Mouse (Mus musculus): ENCODE results near the gene Kalrn. TPM values are rescaled to one million over a fixed set of nuclear protein-coding genes. Genes with fewer than 3 reads are reported as not detected.

Gene Kalrn
- polyA plus RNA-seq, 1 experiment from 2014 or later: 16.6 TPM

DNA sequence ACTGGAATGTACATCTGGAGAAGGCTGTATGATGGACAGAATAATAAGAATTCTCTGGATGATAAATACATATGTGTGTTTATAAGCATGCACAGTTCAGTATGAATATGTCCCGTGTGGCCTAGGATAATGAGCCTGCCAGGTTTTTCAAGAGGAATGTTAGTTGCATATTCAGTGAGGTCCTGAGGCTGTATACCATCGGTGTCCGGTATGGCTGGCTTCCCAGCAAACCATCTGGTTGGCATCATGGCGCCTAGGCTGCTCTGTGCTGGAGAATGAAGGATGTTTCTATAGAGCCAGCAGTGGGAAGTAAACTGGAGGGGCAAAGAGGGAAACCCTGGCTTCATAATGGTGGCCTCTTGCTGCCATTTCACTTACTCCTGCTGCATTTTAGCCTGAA is 510.0 kb downstream of the Kalrn start:
- Histone ChIP-seq H3K9me3 (no peaks in the 10 kb centered on the region), H3K27me3 (ENCODE audit: insufficient read depth, poor library complexity, severe bottlenecking) (no peaks in the 10 kb centered on the region), H3K4me3 (no peak overlapping the region), H3K27ac (no peak overlapping the region), H3K4me1 (replicated peaks) (no peaks in the 10 kb centered on the region), H3K36me3 (0 out of 2 replicates have a peak, but pooled peaks cover 6% of the 10 kb centered on the region)
- DNase-seq (ENCODE audit: low spot score): no peak
- 90% methylated on average over 4 of the region's 4 CpGs for WGBS

DNA sequence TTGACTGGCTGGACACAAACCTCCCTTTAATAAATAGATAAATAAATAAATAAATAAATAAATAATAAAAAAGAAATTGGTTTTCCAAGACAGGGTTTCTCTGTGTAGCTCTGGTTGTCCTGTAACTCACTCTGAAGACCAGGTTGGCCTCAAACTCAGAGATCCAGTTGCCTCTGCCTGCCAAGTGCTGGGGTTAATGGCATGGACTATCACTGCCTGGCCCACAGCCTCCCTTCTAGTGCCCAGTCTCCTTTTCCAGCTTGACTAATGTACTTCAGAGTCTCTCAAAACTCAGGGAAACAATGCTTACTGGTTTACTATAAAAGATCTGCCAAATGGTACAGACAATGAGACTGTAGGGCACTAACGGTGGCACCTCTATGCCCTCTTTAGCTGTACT is 511.7 kb downstream of the Kalrn start:
- no peak overlapping the region for H3K4me3 ChIP-seq
- 96% methylated on average over 1 of the region's 1 CpGs for WGBS
- no peaks in the 10 kb centered on the region for H3K9me3 ChIP-seq
- DNase-seq (ENCODE audit: low spot score): no peak
- H3K27ac ChIP-seq: no peak overlapping the region
- H3K4me1 ChIP-seq (replicated peaks): no peaks in the 10 kb centered on the region
- no peaks in the 10 kb centered on the region for H3K27me3 ChIP-seq (ENCODE audit: insufficient read depth, poor library complexity, severe bottlenecking)
- H3K36me3 ChIP-seq: 0 out of 2 replicates have a peak, but pooled peaks cover 6% of the 10 kb centered on the region

DNA sequence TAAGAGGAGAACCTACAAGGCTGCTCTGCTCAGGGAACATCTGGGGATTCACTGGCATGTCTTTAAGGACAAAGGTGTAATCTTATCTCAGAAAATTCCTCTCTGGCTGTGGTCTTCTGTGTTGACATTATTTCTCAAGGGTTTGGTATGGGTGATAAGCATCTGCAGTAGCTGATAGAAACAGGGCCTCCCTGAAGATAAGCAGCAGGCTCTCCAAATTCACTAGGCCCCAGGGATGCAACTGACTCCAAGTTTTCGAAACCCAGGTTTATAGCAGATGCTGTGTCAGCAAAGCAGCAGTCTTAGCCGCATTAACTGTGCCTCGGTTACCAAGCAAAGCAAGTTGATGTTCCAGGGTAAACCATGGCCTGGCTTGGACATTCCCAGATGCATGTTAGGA is 514.7 kb downstream of the Kalrn start:
- H3K4me1 ChIP-seq (replicated peaks): peaks cover 4% of the 10 kb centered on the region; the same call in 1 of the 2 replicates
- H3K36me3 ChIP-seq: peaks cover 13% of the 10 kb centered on the region
- H3K27ac ChIP-seq: no peak overlapping the region
- no peaks in the 10 kb centered on the region for H3K9me3 ChIP-seq
- no peak for DNase-seq (ENCODE audit: low spot score)
- no peak overlapping the region for H3K4me3 ChIP-seq
- no peaks in the 10 kb centered on the region for H3K27me3 ChIP-seq (ENCODE audit: insufficient read depth, poor library complexity, severe bottlenecking)
- 75% methylated on average over 3 of the region's 3 CpGs for WGBS

DNA sequence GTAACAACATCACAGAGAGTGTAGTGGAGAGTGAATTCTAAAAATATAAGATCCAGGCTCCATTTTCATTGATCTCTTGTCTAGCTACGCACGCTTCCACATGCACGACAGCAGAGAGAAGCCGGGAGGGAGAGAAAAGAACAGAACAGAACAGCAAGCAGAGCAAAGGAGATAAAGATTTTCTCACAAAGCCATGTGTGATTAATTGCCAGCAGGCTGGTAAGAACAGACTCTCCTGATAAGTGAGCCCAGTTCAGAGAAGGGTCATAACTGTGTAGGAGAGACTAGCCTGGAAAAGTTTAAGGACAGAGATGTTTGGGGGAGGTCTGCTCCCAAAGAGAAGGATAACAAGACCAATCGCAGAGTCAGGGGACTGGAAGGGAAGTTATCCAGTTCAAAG is 515.9 kb downstream of the Kalrn start:
- no peaks in the 10 kb centered on the region for H3K9me3 ChIP-seq
- peaks cover 25% of the 10 kb centered on the region for H3K36me3 ChIP-seq
- no peak overlapping the region for H3K4me3 ChIP-seq
- 75% methylated on average over 5 of the region's 5 CpGs for WGBS
- no peak overlapping the region for H3K27ac ChIP-seq
- H3K4me1 ChIP-seq (replicated peaks): peaks cover 4% of the 10 kb centered on the region; the same call in 1 of the 2 replicates
- DNase-seq (ENCODE audit: low spot score): no peak
- H3K27me3 ChIP-seq (ENCODE audit: insufficient read depth, poor library complexity, severe bottlenecking): no peaks in the 10 kb centered on the region

DNA sequence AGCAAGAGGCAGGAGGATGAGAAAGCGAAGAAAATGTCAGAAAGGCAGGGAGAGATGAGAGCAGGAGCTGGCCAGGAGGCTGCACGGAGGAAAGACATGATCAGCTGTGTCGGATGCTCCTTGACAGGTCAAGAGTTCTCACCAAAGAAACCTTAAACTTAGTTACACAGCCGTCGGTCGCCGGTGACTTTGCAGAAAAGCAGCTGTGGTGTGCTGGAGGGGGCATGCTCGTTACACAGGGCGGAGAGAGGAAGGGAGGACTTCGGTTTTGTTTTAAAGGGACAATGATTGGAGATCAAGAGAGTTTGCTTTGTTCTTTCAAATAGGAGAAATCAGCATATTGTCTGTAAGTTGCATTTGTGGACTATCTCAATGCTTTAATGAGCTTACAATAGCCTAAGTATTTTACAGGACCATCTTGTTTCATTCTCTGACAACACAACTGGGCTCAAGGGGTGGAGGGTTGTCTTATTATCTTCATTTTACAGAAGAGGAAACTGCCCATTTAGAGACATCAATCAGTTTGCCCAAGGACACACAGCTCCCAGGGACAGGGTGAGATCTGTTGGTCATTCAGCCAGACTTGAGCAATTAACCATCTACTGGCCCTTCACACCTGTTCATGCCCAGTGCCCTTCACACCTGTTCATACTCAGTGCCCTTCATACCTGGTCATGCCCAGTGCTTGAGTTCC is 516.8 kb downstream of the Kalrn start:
- no peak for DNase-seq (ENCODE audit: low spot score)
- Histone ChIP-seq H3K9me3 (no peaks in the 10 kb centered on the region), H3K4me3 (no peak overlapping the region), H3K27me3 (ENCODE audit: insufficient read depth, poor library complexity, severe bottlenecking) (no peaks in the 10 kb centered on the region), H3K36me3 (peaks cover 27% of the 10 kb centered on the region), H3K27ac (no peak overlapping the region), H3K4me1 (replicated peaks) (peaks cover 4% of the 10 kb centered on the region; the same call in 1 of the 2 replicates)
- 65% methylated on average over 10 of the region's 10 CpGs for whole genome bisulfite sequencing

DNA sequence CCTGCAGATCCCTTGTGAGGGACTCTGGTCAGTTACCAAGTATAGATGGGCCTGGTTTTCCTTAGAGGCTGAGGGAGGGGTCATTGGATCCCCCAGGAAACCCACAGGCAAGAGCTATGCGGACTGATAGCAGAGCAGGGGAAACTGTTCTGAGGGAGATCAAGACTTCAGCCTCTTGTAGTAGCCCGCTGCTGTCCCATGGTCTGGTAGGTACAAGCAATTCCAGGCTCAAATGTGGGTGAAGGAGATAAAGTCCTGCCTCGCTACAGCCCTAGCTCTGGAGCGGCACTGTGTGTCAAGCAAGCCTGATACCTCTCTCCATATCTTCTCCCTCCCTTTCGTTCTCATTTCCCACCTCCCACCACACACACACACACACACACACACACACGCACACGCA is 523.2 kb downstream of the Kalrn start:
- peak overlapping the region; percentile 67 for H3K27ac ChIP-seq
- 90% methylated on average over 7 of the region's 7 CpGs for WGBS
- no peak overlapping the region for H3K4me3 ChIP-seq
- no peak for DNase-seq (ENCODE audit: low spot score)
- H3K36me3 ChIP-seq: peaks cover 39% of the 10 kb centered on the region
- H3K4me1 ChIP-seq (replicated peaks): peaks cover 12% of the 10 kb centered on the region
- H3K27me3 ChIP-seq (ENCODE audit: insufficient read depth, poor library complexity, severe bottlenecking): no peaks in the 10 kb centered on the region
- H3K9me3 ChIP-seq: no peaks in the 10 kb centered on the region

DNA sequence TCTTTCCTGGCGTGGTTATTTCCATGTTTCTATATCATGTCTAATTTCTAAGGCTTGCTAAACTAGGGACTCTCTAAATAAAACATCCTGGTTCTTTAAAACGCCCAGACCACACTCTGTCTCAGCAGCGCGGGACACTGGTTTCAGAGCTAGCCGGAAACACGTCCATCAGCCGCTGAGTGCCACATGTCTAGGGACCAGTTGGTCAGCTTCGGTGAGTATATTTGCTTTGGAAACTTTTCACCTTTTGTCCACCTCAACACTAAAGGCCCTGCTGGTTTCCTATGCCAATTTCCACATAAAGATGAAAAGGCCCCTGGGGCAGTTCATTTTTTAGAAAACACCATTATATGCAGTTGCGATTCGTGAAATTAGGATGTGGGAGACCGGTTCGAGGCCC is 524.0 kb downstream of the Kalrn start:
- H3K27ac ChIP-seq: no peak overlapping the region
- WGBS: 95% methylated on average over 12 of the region's 12 CpGs
- H3K9me3 ChIP-seq: no peaks in the 10 kb centered on the region
- DNase-seq (ENCODE audit: low spot score): no peak
- H3K4me1 ChIP-seq (replicated peaks): peaks cover 12% of the 10 kb centered on the region
- H3K36me3 ChIP-seq: peaks cover 35% of the 10 kb centered on the region
- H3K27me3 ChIP-seq (ENCODE audit: insufficient read depth, poor library complexity, severe bottlenecking): no peaks in the 10 kb centered on the region
- no peak overlapping the region for H3K4me3 ChIP-seq

DNA sequence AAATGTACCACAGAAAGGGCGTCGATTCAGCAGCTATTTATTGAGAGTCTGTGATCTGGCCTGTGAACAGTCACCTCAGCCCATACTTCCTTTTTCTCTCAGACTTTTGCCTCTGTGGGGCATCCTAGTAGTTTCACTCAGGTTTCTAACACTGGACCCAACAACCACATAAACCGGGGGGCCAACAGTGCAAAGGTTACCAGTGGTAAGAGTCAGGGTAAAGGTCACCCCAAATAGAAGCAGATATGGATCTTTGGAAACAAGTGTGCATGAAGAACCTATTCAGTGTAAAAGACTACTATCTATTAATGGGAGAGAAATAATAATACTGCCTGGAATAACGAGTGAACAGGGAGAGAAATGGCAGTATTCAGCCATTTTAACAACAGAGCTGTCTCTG is 525.1 kb downstream of the Kalrn start:
- Histone ChIP-seq H3K36me3 (peaks cover 24% of the 10 kb centered on the region), H3K4me3 (no peak overlapping the region), H3K9me3 (no peaks in the 10 kb centered on the region), H3K27me3 (ENCODE audit: insufficient read depth, poor library complexity, severe bottlenecking) (no peaks in the 10 kb centered on the region), H3K27ac (no peak overlapping the region), H3K4me1 (replicated peaks) (peaks cover 12% of the 10 kb centered on the region)
- no peak for DNase-seq (ENCODE audit: low spot score)
- 85% methylated on average over 4 of the region's 4 CpGs for WGBS

DNA sequence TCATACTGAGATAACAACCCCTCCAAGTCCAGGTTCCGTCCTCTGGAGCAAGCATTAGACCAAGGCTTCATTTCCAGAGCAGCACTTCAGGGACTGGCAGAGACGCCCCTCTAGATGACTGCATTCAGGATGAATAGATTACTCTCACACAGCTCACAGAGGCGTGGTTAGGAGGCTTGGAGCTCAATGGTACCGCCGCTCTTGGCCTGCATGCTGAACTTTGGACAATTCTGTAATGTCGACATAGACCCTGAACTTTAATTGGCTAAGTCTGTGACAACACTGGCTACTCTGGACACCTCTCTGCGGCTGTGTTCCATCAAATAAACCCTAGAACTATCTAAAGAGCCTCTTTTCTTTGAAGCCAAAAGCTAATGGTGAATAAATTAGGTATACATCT is 525.8 kb downstream of the Kalrn start:
- peaks cover 20% of the 10 kb centered on the region for H3K36me3 ChIP-seq
- H3K27ac ChIP-seq: no peak overlapping the region
- no peaks in the 10 kb centered on the region for H3K27me3 ChIP-seq (ENCODE audit: insufficient read depth, poor library complexity, severe bottlenecking)
- no peaks in the 10 kb centered on the region for H3K9me3 ChIP-seq
- no peak overlapping the region for H3K4me3 ChIP-seq
- peaks cover 12% of the 10 kb centered on the region for H3K4me1 ChIP-seq (replicated peaks)
- DNase-seq (ENCODE audit: low spot score): no peak
- WGBS: 80% methylated on average over 7 of the region's 7 CpGs

DNA sequence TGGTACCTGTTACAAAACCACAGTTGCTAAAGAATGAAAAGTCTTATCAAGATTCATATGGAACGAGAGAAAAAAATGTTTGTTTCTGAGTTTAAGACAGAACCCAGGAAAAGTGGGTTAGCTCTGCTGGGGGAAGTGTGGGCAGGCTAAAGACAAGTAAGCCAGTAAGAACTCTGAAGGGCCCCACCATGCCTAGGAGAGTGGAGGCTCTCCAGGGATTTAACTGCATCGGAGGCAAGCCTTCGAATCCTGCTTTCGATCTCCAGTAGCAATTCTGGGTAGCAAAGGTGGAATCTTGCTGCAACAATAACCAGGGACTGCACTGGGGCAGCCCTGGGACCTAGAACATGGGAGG is 526.3 kb downstream of the Kalrn start:
- H3K9me3 ChIP-seq: no peaks in the 10 kb centered on the region
- no peaks in the 10 kb centered on the region for H3K27me3 ChIP-seq (ENCODE audit: insufficient read depth, poor library complexity, severe bottlenecking)
- 92% methylated on average over 4 of the region's 4 CpGs for WGBS
- no peak overlapping the region for H3K4me3 ChIP-seq
- H3K36me3 ChIP-seq: peaks cover 21% of the 10 kb centered on the region
- H3K4me1 ChIP-seq (replicated peaks): peaks cover 12% of the 10 kb centered on the region
- H3K27ac ChIP-seq: no peak overlapping the region
- DNase-seq (ENCODE audit: low spot score): no peak

DNA sequence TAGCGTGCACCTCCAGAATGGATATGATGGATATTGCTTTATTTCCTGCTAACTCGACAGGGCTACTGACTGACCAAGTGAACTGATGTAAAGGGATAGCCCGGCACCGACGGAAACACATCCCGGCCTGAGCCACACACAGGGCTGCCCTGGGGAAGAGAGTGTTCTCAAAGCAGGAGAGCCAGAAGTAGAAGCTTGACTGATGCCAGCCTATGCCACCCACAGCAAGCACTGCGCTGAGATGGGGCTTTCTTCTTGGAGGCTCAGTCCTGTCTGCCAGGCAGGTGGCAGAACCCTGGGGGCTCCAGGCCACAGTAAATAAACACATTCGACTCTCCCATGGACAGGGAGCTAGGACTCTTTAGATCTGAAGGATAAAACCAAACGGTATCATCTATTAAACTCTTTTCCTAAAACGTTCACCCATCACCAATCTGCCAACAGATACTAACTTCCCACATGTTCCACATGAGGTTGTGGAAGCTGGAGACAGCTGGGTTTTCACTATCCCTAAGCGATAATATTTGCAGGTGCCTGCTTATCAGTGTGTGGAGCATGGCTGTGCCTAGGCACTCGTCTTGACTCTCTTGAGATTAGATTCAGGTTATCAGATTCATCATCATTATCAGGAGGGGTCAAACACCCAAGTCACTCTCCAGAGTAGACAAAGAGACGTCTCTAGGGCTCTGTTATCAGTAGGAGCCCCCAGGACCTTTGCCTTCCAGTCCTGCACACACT is 526.9 kb downstream of the Kalrn start:
- Histone ChIP-seq H3K4me1 (replicated peaks) (peaks cover 12% of the 10 kb centered on the region), H3K27ac (no peak overlapping the region), H3K4me3 (no peak overlapping the region), H3K9me3 (no peaks in the 10 kb centered on the region), H3K36me3 (peaks cover 21% of the 10 kb centered on the region), H3K27me3 (ENCODE audit: insufficient read depth, poor library complexity, severe bottlenecking) (no peaks in the 10 kb centered on the region)
- WGBS: 88% methylated on average over 13 of the region's 13 CpGs
- DNase-seq (ENCODE audit: low spot score): no peak

DNA sequence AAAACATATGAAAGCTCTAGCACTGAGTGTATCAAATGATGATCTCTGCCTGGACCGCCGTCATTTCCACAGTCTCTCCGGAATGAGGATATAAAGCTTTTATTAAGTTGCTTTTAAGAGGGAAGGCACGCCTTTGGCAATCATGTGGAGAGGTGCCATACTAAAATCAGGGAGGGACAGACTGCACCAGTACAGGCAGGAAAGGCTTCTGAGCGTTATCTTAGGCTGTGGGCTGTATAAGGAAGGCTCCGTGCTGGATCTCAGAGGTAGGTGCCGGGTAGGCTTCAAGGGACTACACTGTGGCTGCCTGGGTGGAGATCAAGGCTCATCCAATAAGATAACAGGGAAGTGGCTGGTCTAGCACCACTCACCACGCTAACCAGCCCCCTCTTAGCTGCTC is 528.8 kb downstream of the Kalrn start:
- 91% methylated on average over 8 of the region's 8 CpGs for WGBS
- Histone ChIP-seq H3K27me3 (ENCODE audit: insufficient read depth, poor library complexity, severe bottlenecking) (no peaks in the 10 kb centered on the region), H3K4me3 (no peak overlapping the region), H3K27ac (no peak overlapping the region), H3K36me3 (peaks cover 24% of the 10 kb centered on the region), H3K9me3 (no peaks in the 10 kb centered on the region), H3K4me1 (replicated peaks) (no peaks in the 10 kb centered on the region)
- DNase-seq (ENCODE audit: low spot score): no peak

DNA sequence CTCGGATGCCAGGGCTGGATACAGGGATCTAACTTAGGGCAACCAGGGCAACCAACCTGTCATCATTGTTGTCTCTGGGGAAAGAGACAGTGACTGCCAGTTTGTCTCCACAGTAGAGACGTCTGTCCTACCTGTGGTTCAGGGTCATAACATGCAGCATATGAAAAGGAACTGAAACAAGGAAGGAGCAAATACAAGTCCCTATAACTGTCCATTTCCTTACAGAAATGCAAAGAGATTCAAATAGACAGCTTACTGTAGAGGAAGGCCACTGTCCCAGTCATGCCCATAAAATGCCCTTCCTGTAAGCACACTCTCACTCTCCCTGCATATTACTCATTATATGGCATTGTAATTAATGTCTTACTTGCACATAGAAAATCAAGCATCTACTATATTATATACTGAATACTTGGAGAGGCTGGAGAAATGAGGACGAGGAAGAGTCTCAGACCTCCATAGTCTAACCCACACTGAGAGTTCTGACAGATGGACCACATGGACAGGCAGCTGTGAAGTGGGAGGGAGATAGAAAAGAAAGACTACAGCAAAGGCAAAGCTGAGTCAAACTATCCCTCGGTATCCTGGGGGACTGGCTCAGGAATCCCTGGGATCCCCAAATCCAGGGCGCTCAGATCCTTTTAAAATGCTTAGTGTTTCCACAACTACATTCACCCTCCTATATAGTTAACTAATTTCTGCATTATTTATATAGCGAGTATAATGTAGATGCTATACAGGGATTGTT is 530.1 kb downstream of the Kalrn start:
- WGBS: 91% methylated on average over 6 of the region's 6 CpGs
- Histone ChIP-seq H3K36me3 (peaks cover 32% of the 10 kb centered on the region), H3K4me3 (no peak overlapping the region), H3K4me1 (replicated peaks) (no peaks in the 10 kb centered on the region), H3K9me3 (no peaks in the 10 kb centered on the region), H3K27me3 (ENCODE audit: insufficient read depth, poor library complexity, severe bottlenecking) (no peaks in the 10 kb centered on the region), H3K27ac (no peak overlapping the region)
- DNase-seq (ENCODE audit: low spot score): no peak
